Mouse (Mus musculus) forelimb bud, embryonic 11.5 days (tissue): ENCODE results near the gene Dhx15.
A peak's percentile ranks its signal among the peaks of the same experiment; 100 is the strongest.
"Not testable (repeated sequence)": the region's sequence is repeated elsewhere in the genome, so short reads cannot be mapped to it uniquely, and the experiment has no call there.

ENCODE experiments used
- DNase-seq: peaks from one replicate; pipeline ENCODE4 v3.0.0-alpha.2; 2012; ENCODE audit warnings: low read depth, low spot score

Gene Dhx15

GRCm38 (mm10) chr5:52190371-52191179, at the start of gene Dhx15:
Dhx15 (minus strand) TSS chr5:52190514.
- DNase-seq: peak; percentile 97

- no peak for DNase-seq
Observed at GRCm38 (mm10) chr5:52238877-52239276, 48.6 kb upstream of the Dhx15 start.

- peak; percentile 9 for DNase-seq
Observed at GRCm38 (mm10) chr5:52237956-52238735, 47.8 kb upstream of the Dhx15 start.

- not testable (repeated sequence) for DNase-seq
Observed at GRCm38 (mm10) chr5:52236585-52236984, 46.3 kb upstream of the Dhx15 start.

- no peak for DNase-seq
Observed at GRCm38 (mm10) chr5:52234570-52234969, 44.3 kb upstream of the Dhx15 start.

- peak; percentile 9 for DNase-seq
Observed at GRCm38 (mm10) chr5:52233891-52234290, 43.6 kb upstream of the Dhx15 start.

GRCm38 (mm10) chr5:52232611-52233010, 42.3 kb upstream of the Dhx15 start:
- DNase-seq: no peak

GRCm38 (mm10) chr5:52232199-52232598, 41.9 kb upstream of the Dhx15 start:
- no peak for DNase-seq

- no peak for DNase-seq
Observed at GRCm38 (mm10) chr5:52230466-52230865, 40.2 kb upstream of the Dhx15 start.

GRCm38 (mm10) chr5:52226677-52227076, 36.4 kb upstream of the Dhx15 start:
- DNase-seq: no peak

GRCm38 (mm10) chr5:52221596-52221995, 31.3 kb upstream of the Dhx15 start:
- DNase-seq: no peak

GRCm38 (mm10) chr5:52220013-52220804, 29.9 kb upstream of the Dhx15 start:
- DNase-seq: no peak

- DNase-seq: peak; percentile 18
Observed at GRCm38 (mm10) chr5:52218238-52218637, 27.9 kb upstream of the Dhx15 start.

GRCm38 (mm10) chr5:52213143-52213900, 23.0 kb upstream of the Dhx15 start:
- no peak for DNase-seq

- no peak for DNase-seq
Observed at GRCm38 (mm10) chr5:52191180-52191468, 810 bp upstream of the Dhx15 start.

- peak; percentile 40 for DNase-seq
Observed at GRCm38 (mm10) chr5:52189664-52190365, 499 bp downstream of the Dhx15 start.

GRCm38 (mm10) chr5:52188206-52188605, 2.1 kb downstream of the Dhx15 start:
- DNase-seq: no peak

GRCm38 (mm10) chr5:52177326-52177725, 13.0 kb downstream of the Dhx15 start:
- DNase-seq: no peak

- no peak for DNase-seq
Observed at GRCm38 (mm10) chr5:52168468-52168867, 21.8 kb downstream of the Dhx15 start.

- DNase-seq: no peak
Observed at GRCm38 (mm10) chr5:52149138-52149537, 41.2 kb downstream of the Dhx15 start.

GRCm38 (mm10) chr5:52147141-52147540, 43.2 kb downstream of the Dhx15 start:
- no peak for DNase-seq
